20 mouse cellular contexts compared by ENCODE assay signal in the genomic region with DNA sequence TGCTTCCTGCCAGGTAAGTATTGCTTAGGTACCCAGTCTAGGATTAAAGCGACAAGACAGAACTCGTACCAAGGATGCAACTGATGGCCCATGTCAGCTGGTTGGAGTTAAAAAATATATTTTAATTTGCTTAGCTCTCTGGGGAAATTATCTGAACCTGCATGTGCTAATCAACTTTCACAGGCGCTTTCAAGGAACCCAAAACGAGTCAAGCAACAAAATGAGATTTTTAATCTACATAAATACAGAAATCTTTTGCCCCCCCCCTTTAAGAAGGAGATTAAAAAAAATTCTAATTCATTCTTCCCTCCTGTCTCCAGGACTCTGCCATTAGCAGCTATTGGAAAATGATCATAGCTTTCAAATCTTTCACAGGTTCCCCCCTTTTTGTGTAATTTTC.
A peak's percentile ranks its signal among the peaks of the same experiment; 100 is the strongest.
DNase-seq lines count a peak whose midpoint lies in the region; ATAC-seq and TF ChIP-seq lines count a peak whose summit lies in the region.
"Had no signal": no experiment of that assay in that cellular context is flagged by ENCODE, and none has a peak within 500 bp of the region (broad histone marks: within the 10 kb centered on the region; RNA-seq: fewer than 3 reads in every experiment).

No protein-coding gene starts in this region.

- no peak for TF ChIP-seq CTCF in hindbrain, postnatal 0 days (IDR thresholded peaks at IDR 0.05; ENCODE audit: low read depth)

- H3K4me1 ChIP-seq in hindbrain, embryonic 15.5 days (replicated peaks), result peaks cover 44% of the 10 kb centered on the region
- H3K4me1 ChIP-seq in hindbrain, embryonic 11.5 days (replicated peaks; ENCODE audit: control insufficient read depth, insufficient read depth, low read length), result no peaks in the 10 kb centered on the region
- H3K4me1 ChIP-seq in neural tube, embryonic 13.5 days (replicated peaks), result peaks cover 45% of the 10 kb centered on the region
- peaks cover 14% of the 10 kb centered on the region; the same call in 1 of the 2 replicates for H3K4me1 ChIP-seq in hindbrain, postnatal 0 days (ENCODE audit: insufficient read depth, low read length)

- no peaks in the 10 kb centered on the region for H3K27me3 ChIP-seq in hindbrain, embryonic 15.5 days
- H3K27me3 ChIP-seq in hindbrain, embryonic 11.5 days (ENCODE audit: control insufficient read depth, insufficient read depth, low read length), result no peaks in the 10 kb centered on the region
- H3K27me3 ChIP-seq in neural tube, embryonic 13.5 days, result no peaks in the 10 kb centered on the region
- no peaks in the 10 kb centered on the region for H3K27me3 ChIP-seq in hindbrain, postnatal 0 days (ENCODE audit: insufficient read depth, low read length)
- H3K27me3 ChIP-seq: CH12.LX; forebrain, embryonic 13.5 days; heart, embryonic 13.5 days had no signal

- no peaks in the 10 kb centered on the region for H3K36me3 ChIP-seq in hindbrain, embryonic 15.5 days
- no peaks in the 10 kb centered on the region for H3K36me3 ChIP-seq in hindbrain, embryonic 11.5 days (ENCODE audit: control insufficient read depth, insufficient read depth, low read length)
- H3K36me3 ChIP-seq in neural tube, embryonic 13.5 days, result no peaks in the 10 kb centered on the region
- no peaks in the 10 kb centered on the region for H3K36me3 ChIP-seq in hindbrain, postnatal 0 days (ENCODE audit: insufficient read depth, low read length)
- H3K36me3 ChIP-seq: embryonic facial prominence, embryonic 10.5 days; heart, embryonic 13.5 days had no signal

- no peak overlapping the region for H3K4me2 ChIP-seq in hindbrain, embryonic 15.5 days
- no peak overlapping the region for H3K4me2 ChIP-seq in hindbrain, embryonic 11.5 days (replicated peaks; ENCODE audit: low read depth, low read length)
- H3K4me2 ChIP-seq in neural tube, embryonic 13.5 days, result no peak overlapping the region
- H3K4me2 ChIP-seq in hindbrain, postnatal 0 days (ENCODE audit: low read depth, low read length), result no peak overlapping the region
- H3K4me2 ChIP-seq: forebrain, embryonic 13.5 days had no signal

- WGBS in hindbrain, embryonic 15.5 days, result 56% methylated on average over 4 of the region's 4 CpGs
- WGBS in hindbrain, embryonic 11.5 days, result 79% methylated on average over 4 of the region's 4 CpGs
- 66% methylated on average over 4 of the region's 4 CpGs for WGBS in neural tube, embryonic 13.5 days
- 61% methylated on average over 4 of the region's 4 CpGs for WGBS in hindbrain, postnatal 0 days

- no peak overlapping the region for H3K9ac ChIP-seq in hindbrain, embryonic 15.5 days
- no peak overlapping the region for H3K9ac ChIP-seq in hindbrain, embryonic 11.5 days (ENCODE audit: low read depth, low read length)
- no peak overlapping the region for H3K9ac ChIP-seq in neural tube, embryonic 13.5 days
- H3K9ac ChIP-seq in hindbrain, postnatal 0 days (replicated peaks; ENCODE audit: low read length), result no peak overlapping the region
- H3K9ac ChIP-seq: forebrain, embryonic 13.5 days; forebrain, postnatal 0 days had no signal

- H3K9me3 ChIP-seq in hindbrain, embryonic 15.5 days, result no peaks in the 10 kb centered on the region
- no peaks in the 10 kb centered on the region for H3K9me3 ChIP-seq in hindbrain, embryonic 11.5 days (ENCODE audit: control insufficient read depth, low read length)
- H3K9me3 ChIP-seq in neural tube, embryonic 13.5 days, result no peaks in the 10 kb centered on the region
- H3K9me3 ChIP-seq in hindbrain, postnatal 0 days (ENCODE audit: low read length), result no peaks in the 10 kb centered on the region
- H3K9me3 ChIP-seq: embryonic facial prominence, embryonic 10.5 days; forebrain, embryonic 13.5 days; heart, embryonic 13.5 days had no signal

- ATAC-seq in hindbrain, embryonic 15.5 days (ENCODE audit: low FRiP score, low read depth), result no peak
- no peak for ATAC-seq in hindbrain, embryonic 11.5 days (ENCODE audit: low FRiP score)
- ATAC-seq in neural tube, embryonic 13.5 days (ENCODE audit: low read depth), result no peak
- peak; percentile 33 for ATAC-seq in hindbrain, postnatal 0 days
- ATAC-seq: forebrain, embryonic 13.5 days had no signal

- H3K27ac ChIP-seq in hindbrain, embryonic 15.5 days (replicated peaks), result peak overlapping the region; percentile 72; the same call in 1 of the 2 replicates
- no peak overlapping the region for H3K27ac ChIP-seq in hindbrain, embryonic 11.5 days (ENCODE audit: low read depth, low read length)
- 0 out of 2 replicates have a peak overlapping the region, but pooled peaks have one; percentile 34 for H3K27ac ChIP-seq in neural tube, embryonic 13.5 days (replicated peaks)
- 0 out of 2 replicates have a peak overlapping the region, but pooled peaks have one; percentile 68 for H3K27ac ChIP-seq in hindbrain, postnatal 0 days
- H3K27ac ChIP-seq: embryonic facial prominence, embryonic 10.5 days; gastrocnemius, adult 2 months had no signal

- H3K4me3 ChIP-seq in hindbrain, embryonic 15.5 days, result no peak overlapping the region
- H3K4me3 ChIP-seq in hindbrain, embryonic 11.5 days (ENCODE audit: low read depth, low read length), result no peak overlapping the region
- no peak overlapping the region for H3K4me3 ChIP-seq in neural tube, embryonic 13.5 days
- no peak overlapping the region for H3K4me3 ChIP-seq in hindbrain, postnatal 0 days (ENCODE audit: low read length)
- H3K4me3 ChIP-seq: embryonic facial prominence, embryonic 10.5 days; forebrain, embryonic 13.5 days; gastrocnemius, adult 2 months; heart, embryonic 13.5 days had no signal

- no peak for DNase-seq in hindbrain, embryonic 11.5 days (ENCODE audit: low spot score)
- no peak for DNase-seq in neural tube, embryonic 10.5 days (ENCODE audit: extremely low spot score, low spot score)
- DNase-seq in hindbrain, postnatal 0 days (ENCODE audit: low spot score), result peak; percentile 47
- no peak for DNase-seq in ovary, postnatal 36 days (ENCODE audit: low spot score)
- DNase-seq in frontal cortex, postnatal 14 days (ENCODE audit: low spot score in 2 of 2), result no peak
- DNase-seq: adrenal gland, adult 2 months; adrenal gland, postnatal 25 days; cerebellum, adult 2 months; cerebellum, postnatal 10 days; forebrain, postnatal 0 days; gastrocnemius, adult 2 months; gastrocnemius, postnatal 25 days; heart, adult 11 months; heart, postnatal 36 days had no signal
